Comparison of ENCODE assay signal across 8 mouse cellular contexts in the genomic region with DNA sequence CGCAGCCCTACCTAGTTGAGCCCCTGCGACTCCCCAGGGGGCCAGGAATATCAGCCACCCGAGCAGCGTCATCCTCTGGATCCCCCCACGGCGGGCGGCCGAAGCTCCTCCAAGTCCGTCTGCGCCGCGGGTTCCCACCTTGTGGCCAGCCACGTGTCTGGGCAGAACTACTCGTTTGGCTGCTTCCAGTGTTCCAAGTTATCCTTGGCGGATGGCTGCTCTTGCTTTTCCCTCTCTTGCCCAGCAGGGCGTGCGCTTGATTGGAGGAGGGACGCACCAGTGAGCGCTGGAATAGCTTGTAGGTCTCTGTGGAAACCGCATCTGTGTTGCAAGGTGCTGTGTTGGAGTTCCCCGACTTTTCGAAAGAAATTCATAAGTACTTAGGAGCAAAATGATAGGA. TPM values are rescaled to one million over a fixed set of nuclear protein-coding genes. Genes with fewer than 3 reads are reported as not detected.
DNase-seq lines count a peak whose midpoint lies in the region; ATAC-seq and TF ChIP-seq lines count a peak whose summit lies in the region.

Smpdl3b (minus strand) TSS at position 279 of the 400 bp plus-strand sequence.

- no peak within 1 kb of the TSS for H3ac ChIP-seq in myocyte (ENCODE audit: control insufficient read depth, insufficient read length)

- no peaks in the 10 kb centered on the region for H3K36me3 ChIP-seq in forebrain, embryonic 10.5 days (replicated peaks)
- H3K36me3 ChIP-seq in heart, embryonic 13.5 days: no peaks in the 10 kb centered on the region
- no peaks in the 10 kb centered on the region for H3K36me3 ChIP-seq in kidney, embryonic 16.5 days (ENCODE audit: insufficient read depth, low read length)
- no peaks in the 10 kb centered on the region for H3K36me3 ChIP-seq in liver, embryonic 11.5 days (ENCODE audit: control insufficient read depth, insufficient read depth, low read length)
- no peaks in the 10 kb centered on the region for H3K36me3 ChIP-seq in myocyte (ENCODE audit: control insufficient read depth, insufficient read depth)
- H3K36me3 ChIP-seq in testis, adult 2 months (ENCODE audit: control insufficient read depth, insufficient read depth, low read length): no peaks in the 10 kb centered on the region

- peak within 1 kb of the TSS; percentile 56 for H3K4me3 ChIP-seq in forebrain, embryonic 10.5 days
- H3K4me3 ChIP-seq in heart, embryonic 13.5 days: peak within 1 kb of the TSS; percentile 52
- H3K4me3 ChIP-seq in kidney, embryonic 16.5 days (ENCODE audit: low read length): peak within 1 kb of the TSS; percentile 51
- peak within 1 kb of the TSS; percentile 51 for H3K4me3 ChIP-seq in liver, embryonic 11.5 days (ENCODE audit: low read depth, low read length)
- H3K4me3 ChIP-seq in myocyte: peak within 1 kb of the TSS; percentile 34
- peak within 1 kb of the TSS; percentile 78 for H3K4me3 ChIP-seq in testis, adult 2 months (ENCODE audit: control insufficient read depth, low read depth, low read length)

- no peaks in the 10 kb centered on the region for H3K79me2 ChIP-seq in myocyte (ENCODE audit: control insufficient read depth, insufficient read depth)

- peak; percentile 53 for TF ChIP-seq POLR2A in myocyte (IDR thresholded peaks at IDR 0.05; ENCODE audit: insufficient read length, low read depth)
- TF ChIP-seq POLR2A in testis, adult 2 months (IDR thresholded peaks at IDR 0.05; ENCODE audit: control insufficient read depth, low read depth, low read length): no peak

- TF ChIP-seq CTCF in testis, adult 2 months (IDR thresholded peaks at IDR 0.05; ENCODE audit: control insufficient read depth, insufficient read depth, insufficient replicate concordance, low read depth, low read length): peak; percentile 54; the same call in 1 of the 2 replicates

- ATAC-seq in heart, embryonic 13.5 days (ENCODE audit: extremely low read depth, insufficient number of reproducible peaks, low FRiP score, low TSS enrichment): no peak
- peak; percentile 88 for ATAC-seq in kidney, embryonic 16.5 days (ENCODE audit: low FRiP score, low TSS enrichment)
- ATAC-seq in liver, embryonic 11.5 days (replicated peaks; ENCODE audit: low FRiP score): no peak

- peak within 1 kb of the TSS; percentile 79 for H3K4me2 ChIP-seq in heart, embryonic 13.5 days
- H3K4me2 ChIP-seq in kidney, embryonic 16.5 days (replicated peaks; ENCODE audit: low read depth, low read length): peak within 1 kb of the TSS; percentile 82
- H3K4me2 ChIP-seq in liver, embryonic 11.5 days: peak within 1 kb of the TSS; percentile 77
- peak within 1 kb of the TSS; percentile 95 for H3K4me2 ChIP-seq in myocyte (ENCODE audit: low read depth)

- peak; percentile 35 to 38 for DNase-seq in B cell, adult 2 months
- DNase-seq in adrenal gland, postnatal 25 days: peak; percentile 69
- peak; percentile 83 for DNase-seq in forebrain, embryonic 10.5 days (ENCODE audit: extremely low spot score, low spot score)
- DNase-seq in liver, embryonic 11.5 days (ENCODE audit: low spot score): peak; percentile 54

- WGBS in forebrain, embryonic 10.5 days: 1% methylated on average over 22 of the region's 22 CpGs
- WGBS in heart, embryonic 13.5 days: 1% methylated on average over 22 of the region's 22 CpGs
- under 1% methylated on average over 22 of the region's 22 CpGs for WGBS in kidney, embryonic 16.5 days
- WGBS in liver, embryonic 11.5 days: under 1% methylated on average over 22 of the region's 22 CpGs

- H3K9me3 ChIP-seq in forebrain, embryonic 10.5 days: no peaks in the 10 kb centered on the region
- no peaks in the 10 kb centered on the region for H3K9me3 ChIP-seq in heart, embryonic 13.5 days
- no peaks in the 10 kb centered on the region for H3K9me3 ChIP-seq in kidney, embryonic 16.5 days (ENCODE audit: low read length)
- no peaks in the 10 kb centered on the region for H3K9me3 ChIP-seq in liver, embryonic 11.5 days (ENCODE audit: control insufficient read depth, low read length)

- H3K4me1 ChIP-seq in forebrain, embryonic 10.5 days: peaks cover 24% of the 10 kb centered on the region
- H3K4me1 ChIP-seq in heart, embryonic 13.5 days: peaks cover 15% of the 10 kb centered on the region
- H3K4me1 ChIP-seq in kidney, embryonic 16.5 days (ENCODE audit: insufficient read depth, low read length): peaks cover 6% of the 10 kb centered on the region; the same call in 1 of the 2 replicates
- 0 out of 2 replicates have a peak, but pooled peaks cover 5% of the 10 kb centered on the region for H3K4me1 ChIP-seq in liver, embryonic 11.5 days (replicated peaks; ENCODE audit: control insufficient read depth, insufficient read depth, low read length)
- H3K4me1 ChIP-seq in testis, adult 2 months (ENCODE audit: control insufficient read depth, insufficient read depth, low read length): peaks cover 2% of the 10 kb centered on the region

- H3K9ac ChIP-seq in heart, embryonic 13.5 days: peak within 1 kb of the TSS; percentile 76
- H3K9ac ChIP-seq in kidney, embryonic 16.5 days (replicated peaks; ENCODE audit: low read length): peak within 1 kb of the TSS; percentile 72
- peak within 1 kb of the TSS; percentile 47; the same call in 1 of the 2 replicates for H3K9ac ChIP-seq in liver, embryonic 11.5 days (ENCODE audit: low read depth, low read length)

- H3K27me3 ChIP-seq in forebrain, embryonic 10.5 days (ENCODE audit: poor library complexity, severe bottlenecking): peaks cover 33% of the 10 kb centered on the region
- H3K27me3 ChIP-seq in heart, embryonic 13.5 days (replicated peaks): peaks cover 25% of the 10 kb centered on the region
- peaks cover 5% of the 10 kb centered on the region; the same call in 1 of the 2 replicates for H3K27me3 ChIP-seq in kidney, embryonic 16.5 days (ENCODE audit: insufficient read depth, low read length)
- H3K27me3 ChIP-seq in liver, embryonic 11.5 days (replicated peaks; ENCODE audit: control insufficient read depth, insufficient read depth, low read length): peaks cover 20% of the 10 kb centered on the region; the same call in 1 of the 2 replicates
- H3K27me3 ChIP-seq in myocyte (ENCODE audit: control insufficient read depth, insufficient read depth, insufficient read length): no peaks in the 10 kb centered on the region
- no peaks in the 10 kb centered on the region for H3K27me3 ChIP-seq in testis, adult 2 months (ENCODE audit: control insufficient read depth, insufficient read depth, low read length)

- H3K27ac ChIP-seq in forebrain, embryonic 10.5 days: peak within 1 kb of the TSS; percentile 81
- no peak within 1 kb of the TSS for H3K27ac ChIP-seq in heart, embryonic 13.5 days (replicated peaks)
- H3K27ac ChIP-seq in kidney, embryonic 16.5 days (ENCODE audit: low read length): no peak within 1 kb of the TSS
- no peak within 1 kb of the TSS for H3K27ac ChIP-seq in liver, embryonic 11.5 days (ENCODE audit: low read depth, low read length)
- H3K27ac ChIP-seq in testis, adult 2 months (ENCODE audit: control insufficient read depth, insufficient read depth, low read depth, low read length): no peak within 1 kb of the TSS

TF ChIP-seq in myocyte, 11 proteins besides CTCF, POLR2A, EP300 and RAD21:
- TF ChIP-seq USF1 (IDR thresholded peaks at IDR 0.05; ENCODE audit: low read depth) (peak; percentile 32), E2F4 (IDR thresholded peaks at IDR 0.05; ENCODE audit: insufficient read depth) (no peak), CEBPB (IDR thresholded peaks at IDR 0.05; ENCODE audit: insufficient read depth, poor library complexity, severe bottlenecking) (no peak), POLR2AphosphoS2 (IDR thresholded peaks at IDR 0.05; ENCODE audit: insufficient read length, low read depth) (no peak), MAX (IDR thresholded peaks at IDR 0.05; ENCODE audit: low read depth) (peak; percentile 65)

RNA-seq across cellular contexts. Expression of gene Smpdl3b, which starts in this region (rescaled TPM):
- total RNA-seq in adrenal gland, postnatal 25 days (2021): 35.5 and 35.9 TPM in 2 replicates
- 4.7 and 4.9 TPM in 2 replicates for polyA plus RNA-seq in forebrain, embryonic 10.5 days (2016; fragmentation: Nextera tagmentation; extraction: Ambion mirVana)
- 6.1 TPM in 2 replicates for polyA plus RNA-seq in heart, embryonic 13.5 days (2015; fragmentation: Nextera tagmentation; extraction: Ambion mirVana)
- polyA plus RNA-seq in kidney, embryonic 16.5 days (2015; fragmentation: Nextera tagmentation; extraction: Ambion mirVana): 9.3 and 11.6 TPM in 2 replicates
- polyA plus RNA-seq in liver, embryonic 11.5 days (2014; fragmentation: Nextera tagmentation; extraction: Ambion mirVana): 2.9 and 3.2 TPM in 2 replicates
- polyA plus RNA-seq in myocyte (2012; fragmentation: generic; extraction: Trizol): 18.0 TPM
- polyA plus RNA-seq in testis, adult 2 months (2012; rRNA removed): 2.8 and 3.7 TPM in 2 replicates
